Mouse (Mus musculus) limb, embryonic 14.5 days (tissue): Measurements from ENCODE around the gene Notch1. TPM values are rescaled to one million over a fixed set of nuclear protein-coding genes. Genes with fewer than 3 reads are reported as not detected.

Experiments
- ATAC-seq: fragments of 200-750 bp; cut with Nextera tagmentation; 2 replicates; pipeline ENCODE4 v1.8.0; 2017; ENCODE audit warnings: low read depth, moderate number of reproducible peaks, moderate TSS enrichment; ENCODE audit not compliant: low FRiP score
- DNase-seq: peaks from one replicate; pipeline ENCODE4 v3.0.0-alpha.2; 2015; ENCODE audit warnings: low spot score
- H3K27ac ChIP-seq: fragments of 300-500 bp; sonication (generic); replicated peaks from 2 replicates; pipeline ENCODE4 v1.5.1; 2014; ENCODE audit warnings: low read depth, mild to moderate bottlenecking, low read length, moderate library complexity, mixed read lengths
- H3K27me3 ChIP-seq: fragments of 300-500 bp; sonication (generic); 2 replicates; pipeline ENCODE4 v1.6.1; 2014; ENCODE audit warnings: low read length, mixed read lengths; ENCODE audit not compliant: control insufficient read depth, insufficient read depth
- H3K36me3 ChIP-seq: fragments of 300-500 bp; sonication (generic); 2 replicates; pipeline ENCODE4 v1.6.1; 2014; ENCODE audit warnings: mild to moderate bottlenecking, low read length, moderate library complexity, mixed read lengths; ENCODE audit not compliant: control insufficient read depth, insufficient read depth
- H3K4me1 ChIP-seq: fragments of 300-500 bp; sonication (generic); 2 replicates; pipeline ENCODE4 v1.6.1; 2014; ENCODE audit warnings: antibody characterized with exemption, low read length, mixed read lengths; ENCODE audit not compliant: control insufficient read depth, insufficient read depth
- H3K4me2 ChIP-seq: fragments of 300-500 bp; sonication (generic); replicated peaks from 2 replicates; pipeline ENCODE4 v1.6.1; 2014; ENCODE audit warnings: low read depth, mild to moderate bottlenecking, low read length, moderate library complexity; ENCODE audit not compliant: severe bottlenecking
- H3K4me3 ChIP-seq: fragments of 300-500 bp; sonication (generic); replicated peaks from 2 replicates; pipeline ENCODE4 v1.5.1; 2014; ENCODE audit warnings: low read length
- H3K9ac ChIP-seq: fragments of 300-500 bp; sonication (generic); 2 replicates; pipeline ENCODE4 v1.6.1; 2014; ENCODE audit warnings: mild to moderate bottlenecking, low read depth, low read length, moderate library complexity; ENCODE audit not compliant: severe bottlenecking
- H3K9me3 ChIP-seq: fragments of 300-500 bp; sonication (generic); 2 replicates; pipeline ENCODE4 v1.6.1; 2016; ENCODE audit warnings: low read length; ENCODE audit not compliant: control insufficient read depth
- POLR2A ChIP-seq: fragments of 200-500 bp; IDR thresholded peaks from 2 replicates; pipeline ENCODE4 v1.8.0; 2012; ENCODE audit warnings: inconsistent platforms, mild to moderate bottlenecking, moderate library complexity, borderline replicate concordance; ENCODE audit not compliant: insufficient read depth, insufficient read length; ENCODE audit errors: extremely low read depth
- WGBS: fragments of 180-500 bp; shearing (Covaris S2); extraction: QIAGEN DNeasy Blood & Tissue Kit; methylation state at CpG from one replicate; pipeline ENCODE4 v1.1.7; 2014; 5-methylcytosine and 5-hydroxymethylcytosine counted together
- polyA plus RNA-seq, 2 experiments: library from polyadenylated mRNA; depleted of rRNA in 1 of 2; stranded (reverse) in 1 of 2; unstranded in 1 of 2; fragments of >200 nt; fragmentation: Nextera tagmentation in 1 of 2; extraction: Ambion mirVana in 1 of 2; gene quantifications; 2 replicates each; pipeline versions ENCODE4 v1.2.1 to v1.2.3; 2012 to 2014

The Notch1 gene
- polyA plus RNA-seq, 2 experiments = 28.1 to 44.5 TPM

GRCm38 (mm10) chr2:26541258-26541910 is 24.9 kb upstream of the Notch1 start:
- Histone ChIP-seq H3K4me2 (no peak overlapping the region), H3K9ac (peak overlapping the region; percentile 36; the same call in 1 of the 2 replicates), H3K27ac (0 out of 2 replicates have a peak overlapping the region, but pooled peaks have one; percentile 48), H3K36me3 (no peaks in the 10 kb centered on the region), H3K4me3 (no peak overlapping the region), H3K27me3 (no peaks in the 10 kb centered on the region), H3K9me3 (no peaks in the 10 kb centered on the region), H3K4me1 (peaks cover 16% of the 10 kb centered on the region)
- peak; percentile 67 for ATAC-seq
- no peak for TF ChIP-seq POLR2A
- WGBS = 30% methylated on average over 9 of the region's 9 CpGs
- peak; percentile 44 for DNase-seq

DNA sequence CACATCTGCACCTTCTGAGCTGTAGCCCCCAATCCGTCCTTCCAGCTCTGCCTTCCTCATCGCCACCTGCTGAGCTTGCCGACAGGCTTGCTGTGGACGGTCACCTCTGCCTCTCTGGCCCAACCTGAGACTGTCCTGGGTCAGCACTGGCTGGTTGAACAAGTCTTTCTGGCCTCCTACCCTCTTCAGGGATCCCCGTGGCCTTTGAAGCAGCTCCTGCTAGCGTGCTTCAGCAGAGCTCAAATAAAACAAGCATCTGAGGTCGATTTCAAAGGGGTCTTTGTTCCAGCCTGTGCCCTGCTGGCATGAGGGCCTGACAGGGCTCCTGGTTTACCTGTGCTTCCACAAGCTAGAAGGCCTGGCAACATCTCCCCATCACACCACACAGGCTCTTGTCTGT is 24.3 kb upstream of the Notch1 start:
- Histone ChIP-seq H3K36me3 (no peaks in the 10 kb centered on the region), H3K4me2 (no peak overlapping the region), H3K4me3 (no peak overlapping the region), H3K4me1 (peaks cover 17% of the 10 kb centered on the region), H3K9me3 (no peaks in the 10 kb centered on the region), H3K27me3 (no peaks in the 10 kb centered on the region), H3K27ac (peak overlapping the region; percentile 58; the same call in 1 of the 2 replicates), H3K9ac (peak overlapping the region; percentile 31; the same call in 1 of the 2 replicates)
- 25% methylated on average over 7 of the region's 7 CpGs for WGBS
- ATAC-seq = no peak
- no peak for DNase-seq
- no peak for TF ChIP-seq POLR2A

- TF ChIP-seq POLR2A = no peak
- H3K27ac ChIP-seq = no peak overlapping the region
Observed at GRCm38 (mm10) chr2:26539516-26539915, 23.1 kb upstream of the Notch1 start.

GRCm38 (mm10) chr2:26535517-26536045 is 19.1 kb upstream of the Notch1 start:
- H3K36me3 ChIP-seq = no peaks in the 10 kb centered on the region
- no peaks in the 10 kb centered on the region for H3K27me3 ChIP-seq
- H3K27ac ChIP-seq = no peak overlapping the region
- H3K4me3 ChIP-seq = no peak overlapping the region
- H3K4me2 ChIP-seq = no peak overlapping the region
- no peak for ATAC-seq
- peaks cover 7% of the 10 kb centered on the region; the same call in 1 of the 2 replicates for H3K4me1 ChIP-seq
- TF ChIP-seq POLR2A = no peak
- H3K9ac ChIP-seq = no peak overlapping the region
- no peaks in the 10 kb centered on the region for H3K9me3 ChIP-seq
- no peak for DNase-seq
- 56% methylated on average over 4 of the region's 4 CpGs for WGBS

More at GRCm38 (mm10) chr2:26539516-26539915, 23.1 kb upstream of the Notch1 start:
- Histone ChIP-seq H3K4me3 (no peak overlapping the region), H3K27me3 (no peaks in the 10 kb centered on the region), H3K9ac (no peak overlapping the region), H3K9me3 (no peaks in the 10 kb centered on the region), H3K36me3 (no peaks in the 10 kb centered on the region), H3K4me1 (peaks cover 18% of the 10 kb centered on the region), H3K4me2 (no peak overlapping the region)
- no peak for DNase-seq
- ATAC-seq = no peak
- WGBS = 43% methylated on average over 2 of the region's 2 CpGs

GRCm38 (mm10) chr2:26534616-26535015 is 18.2 kb upstream of the Notch1 start:
- no peak for ATAC-seq
- Histone ChIP-seq H3K9me3 (no peaks in the 10 kb centered on the region), H3K9ac (no peak overlapping the region), H3K4me1 (0 out of 2 replicates have a peak, but pooled peaks cover 2% of the 10 kb centered on the region), H3K27me3 (no peaks in the 10 kb centered on the region), H3K4me3 (no peak overlapping the region), H3K27ac (no peak overlapping the region), H3K4me2 (no peak overlapping the region), H3K36me3 (no peaks in the 10 kb centered on the region)
- no peak for DNase-seq
- TF ChIP-seq POLR2A = no peak
- 61% methylated on average over 2 of the region's 2 CpGs for WGBS
